In the genomic region with DNA sequence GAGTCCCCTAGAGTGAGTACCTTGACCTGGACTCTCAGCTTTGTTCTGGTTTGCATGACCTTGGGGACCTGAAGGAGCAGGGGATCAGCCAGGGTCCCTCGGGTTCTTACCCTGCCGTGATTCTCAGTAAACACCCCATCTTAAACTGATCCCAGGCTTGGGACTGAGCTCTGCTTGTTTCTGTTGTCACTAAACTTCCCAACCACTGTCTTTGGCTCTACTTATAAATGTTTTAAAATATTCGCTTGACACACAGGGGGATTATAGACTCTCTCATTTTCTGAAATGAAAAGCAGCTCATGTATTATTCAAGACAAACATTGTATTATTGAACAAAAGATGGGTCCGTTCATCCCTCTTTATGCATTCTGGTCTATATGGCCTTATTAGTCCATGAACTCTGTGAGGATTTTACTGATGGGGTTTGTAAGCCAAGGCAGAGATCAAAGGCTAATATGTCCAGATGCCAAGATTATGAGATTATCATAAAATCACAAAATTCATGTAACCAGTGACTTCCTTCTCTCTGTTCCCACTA, we compare ENCODE assay signal across 31 mouse cellular contexts.
A peak's percentile ranks its signal among the peaks of the same experiment; 100 is the strongest.
DNase-seq lines count a peak whose midpoint lies in the region; ATAC-seq lines count a peak whose summit lies in the region.
"Had no signal": no experiment of that assay in that cellular context is flagged by ENCODE, and none has a peak within 500 bp of the region (broad histone marks: within the 10 kb centered on the region; RNA-seq: fewer than 3 reads in every experiment).

No protein-coding gene starts in this region.

- H3K9ac ChIP-seq in forebrain, embryonic 14.5 days (ENCODE audit: low read length), result no peak overlapping the region
- H3K9ac ChIP-seq in forebrain, embryonic 15.5 days (replicated peaks), result no peak overlapping the region
- no peak overlapping the region for H3K9ac ChIP-seq in midbrain, embryonic 16.5 days (ENCODE audit: low read depth, low read length)
- no peak overlapping the region for H3K9ac ChIP-seq in midbrain, embryonic 12.5 days (replicated peaks)
- no peak overlapping the region for H3K9ac ChIP-seq in midbrain, embryonic 15.5 days
- H3K9ac ChIP-seq: embryonic facial prominence, embryonic 13.5 days; forebrain, embryonic 12.5 days; forebrain, postnatal 0 days; heart, embryonic 12.5 days; heart, embryonic 15.5 days; hindbrain, embryonic 12.5 days; hindbrain, embryonic 15.5 days; intestine, embryonic 15.5 days had no signal

- H3K4me1 ChIP-seq in forebrain, embryonic 14.5 days (ENCODE audit: control insufficient read depth, insufficient read depth, low read length), result no peaks in the 10 kb centered on the region
- H3K4me1 ChIP-seq in forebrain, embryonic 15.5 days, result no peaks in the 10 kb centered on the region
- H3K4me1 ChIP-seq in midbrain, embryonic 10.5 days, result peaks cover 25% of the 10 kb centered on the region
- peaks cover 7% of the 10 kb centered on the region; the same call in 1 of the 2 replicates for H3K4me1 ChIP-seq in midbrain, embryonic 16.5 days (ENCODE audit: control insufficient read depth, insufficient read depth, low read length)
- peaks cover 12% of the 10 kb centered on the region; the same call in 1 of the 2 replicates for H3K4me1 ChIP-seq in midbrain, embryonic 12.5 days
- H3K4me1 ChIP-seq in midbrain, embryonic 15.5 days, result peaks cover 7% of the 10 kb centered on the region
- H3K4me1 ChIP-seq: embryonic facial prominence, embryonic 10.5 days; embryonic facial prominence, embryonic 13.5 days; heart, embryonic 12.5 days; heart, embryonic 15.5 days; hindbrain, embryonic 15.5 days; intestine, embryonic 15.5 days had no signal

- 39% methylated on average over 4 of the region's 4 CpGs for WGBS in forebrain, embryonic 14.5 days
- WGBS in forebrain, embryonic 15.5 days, result 32% methylated on average over 4 of the region's 4 CpGs
- 51% methylated on average over 4 of the region's 4 CpGs for WGBS in midbrain, embryonic 10.5 days
- 13% methylated on average over 4 of the region's 4 CpGs for WGBS in midbrain, embryonic 16.5 days
- WGBS in midbrain, embryonic 12.5 days, result 12% methylated on average over 4 of the region's 4 CpGs
- 15% methylated on average over 4 of the region's 4 CpGs for WGBS in midbrain, embryonic 15.5 days

- no peak for ATAC-seq in forebrain, embryonic 14.5 days
- no peak for ATAC-seq in forebrain, embryonic 15.5 days (replicated peaks)
- ATAC-seq in midbrain, embryonic 16.5 days, result no peak
- ATAC-seq in midbrain, embryonic 12.5 days (ENCODE audit: low FRiP score, low read depth), result peak; percentile 79
- ATAC-seq in midbrain, embryonic 15.5 days (replicated peaks), result 0 out of 2 replicates have a peak, but pooled peaks have one; percentile 37
- ATAC-seq: forebrain, postnatal 0 days; intestine, embryonic 15.5 days; Patski had no signal

- no peaks in the 10 kb centered on the region for H3K36me3 ChIP-seq in forebrain, embryonic 14.5 days (ENCODE audit: control insufficient read depth, insufficient read depth, low read length)
- no peaks in the 10 kb centered on the region for H3K36me3 ChIP-seq in forebrain, embryonic 15.5 days
- no peaks in the 10 kb centered on the region for H3K36me3 ChIP-seq in midbrain, embryonic 10.5 days
- no peaks in the 10 kb centered on the region for H3K36me3 ChIP-seq in midbrain, embryonic 16.5 days (ENCODE audit: control insufficient read depth, insufficient read depth, low read length)
- no peaks in the 10 kb centered on the region for H3K36me3 ChIP-seq in midbrain, embryonic 12.5 days
- H3K36me3 ChIP-seq in midbrain, embryonic 15.5 days (replicated peaks), result no peaks in the 10 kb centered on the region
- H3K36me3 ChIP-seq: embryonic facial prominence, embryonic 10.5 days; embryonic facial prominence, embryonic 13.5 days; forebrain, embryonic 12.5 days; G1E; heart, embryonic 12.5 days; heart, embryonic 15.5 days; hindbrain, embryonic 12.5 days; hindbrain, embryonic 15.5 days; intestine, embryonic 15.5 days had no signal

- peak; percentile 6 for DNase-seq in forebrain, embryonic 14.5 days (ENCODE audit: low spot score)
- no peak for DNase-seq in midbrain, embryonic 10.5 days (ENCODE audit: low spot score)
- no peak for DNase-seq in embryo, embryonic 11 days
- DNase-seq: adrenal gland, postnatal 10 days; adrenal gland, postnatal 36 days; B cell, adult 2 months; cerebellum, adult 11 months; cerebellum, adult 2 months; cerebellum, adult 9-11 months; cerebellum, postnatal 25 days; forebrain, postnatal 0 days; gastrocnemius, adult 2 months; gastrocnemius, postnatal 14 days; heart, adult 18-20 months; heart, postnatal 10 days; heart, postnatal 4 days had no signal

- no peak overlapping the region for H3K27ac ChIP-seq in forebrain, embryonic 14.5 days (ENCODE audit: low read depth, low read length)
- H3K27ac ChIP-seq in forebrain, embryonic 15.5 days (replicated peaks), result no peak overlapping the region
- peak overlapping the region; percentile 28; the same call in 1 of the 2 replicates for H3K27ac ChIP-seq in midbrain, embryonic 10.5 days (replicated peaks)
- no peak overlapping the region for H3K27ac ChIP-seq in midbrain, embryonic 16.5 days (ENCODE audit: low read length)
- 0 out of 2 replicates have a peak overlapping the region, but pooled peaks have one; percentile 15 for H3K27ac ChIP-seq in midbrain, embryonic 12.5 days (replicated peaks)
- no peak overlapping the region for H3K27ac ChIP-seq in midbrain, embryonic 15.5 days
- H3K27ac ChIP-seq: embryonic facial prominence, embryonic 10.5 days; embryonic facial prominence, embryonic 13.5 days; forebrain, embryonic 12.5 days; gastrocnemius, adult 2 months; heart, embryonic 15.5 days; hindbrain, embryonic 12.5 days; hindbrain, embryonic 15.5 days; intestine, embryonic 15.5 days had no signal

- no peak overlapping the region for H3K4me3 ChIP-seq in forebrain, embryonic 14.5 days (ENCODE audit: low read depth, low read length)
- no peak overlapping the region for H3K4me3 ChIP-seq in forebrain, embryonic 15.5 days
- no peak overlapping the region for H3K4me3 ChIP-seq in midbrain, embryonic 10.5 days
- no peak overlapping the region for H3K4me3 ChIP-seq in midbrain, embryonic 16.5 days (ENCODE audit: low read depth, low read length)
- H3K4me3 ChIP-seq in midbrain, embryonic 12.5 days, result no peak overlapping the region
- H3K4me3 ChIP-seq in midbrain, embryonic 15.5 days, result no peak overlapping the region
- H3K4me3 ChIP-seq: embryonic facial prominence, embryonic 10.5 days; embryonic facial prominence, embryonic 13.5 days; forebrain, embryonic 12.5 days; gastrocnemius, adult 2 months; heart, embryonic 12.5 days; heart, embryonic 15.5 days; hindbrain, embryonic 12.5 days; hindbrain, embryonic 15.5 days; intestine, embryonic 15.5 days had no signal

- no peak overlapping the region for H3K4me2 ChIP-seq in forebrain, embryonic 14.5 days (ENCODE audit: low read length)
- H3K4me2 ChIP-seq in forebrain, embryonic 15.5 days (replicated peaks), result no peak overlapping the region
- H3K4me2 ChIP-seq in midbrain, embryonic 16.5 days (ENCODE audit: low read length), result no peak overlapping the region
- H3K4me2 ChIP-seq in midbrain, embryonic 12.5 days (replicated peaks), result no peak overlapping the region
- no peak overlapping the region for H3K4me2 ChIP-seq in midbrain, embryonic 15.5 days
- H3K4me2 ChIP-seq: embryonic facial prominence, embryonic 13.5 days; forebrain, embryonic 12.5 days; heart, embryonic 12.5 days; heart, embryonic 15.5 days; hindbrain, embryonic 12.5 days; hindbrain, embryonic 15.5 days; intestine, embryonic 15.5 days had no signal

- H3K27me3 ChIP-seq in forebrain, embryonic 14.5 days (replicated peaks; ENCODE audit: control insufficient read depth, insufficient read depth, low read length), result no peaks in the 10 kb centered on the region
- no peaks in the 10 kb centered on the region for H3K27me3 ChIP-seq in forebrain, embryonic 15.5 days
- peaks cover 16% of the 10 kb centered on the region; the same call in 1 of the 2 replicates for H3K27me3 ChIP-seq in midbrain, embryonic 10.5 days (ENCODE audit: low read depth, poor library complexity, severe bottlenecking)
- no peaks in the 10 kb centered on the region for H3K27me3 ChIP-seq in midbrain, embryonic 16.5 days (ENCODE audit: control insufficient read depth, insufficient read depth, low read depth, low read length)
- H3K27me3 ChIP-seq in midbrain, embryonic 12.5 days, result peaks cover 4% of the 10 kb centered on the region; the same call in 1 of the 2 replicates
- no peaks in the 10 kb centered on the region for H3K27me3 ChIP-seq in midbrain, embryonic 15.5 days (replicated peaks)
- H3K27me3 ChIP-seq: CH12.LX; embryonic facial prominence, embryonic 13.5 days; forebrain, embryonic 12.5 days; heart, embryonic 12.5 days; heart, embryonic 15.5 days; hindbrain, embryonic 12.5 days; hindbrain, embryonic 15.5 days; intestine, embryonic 15.5 days; Patski had no signal

- H3K9me3 ChIP-seq in forebrain, embryonic 14.5 days (replicated peaks; ENCODE audit: control insufficient read depth, low read length), result no peaks in the 10 kb centered on the region
- H3K9me3 ChIP-seq in forebrain, embryonic 15.5 days, result no peaks in the 10 kb centered on the region
- no peaks in the 10 kb centered on the region for H3K9me3 ChIP-seq in midbrain, embryonic 10.5 days (replicated peaks)
- H3K9me3 ChIP-seq in midbrain, embryonic 16.5 days (replicated peaks; ENCODE audit: control insufficient read depth, low read length, poor library complexity, severe bottlenecking), result no peaks in the 10 kb centered on the region
- H3K9me3 ChIP-seq in midbrain, embryonic 12.5 days, result no peaks in the 10 kb centered on the region
- H3K9me3 ChIP-seq in midbrain, embryonic 15.5 days, result no peaks in the 10 kb centered on the region
- H3K9me3 ChIP-seq: embryonic facial prominence, embryonic 10.5 days; embryonic facial prominence, embryonic 13.5 days; forebrain, embryonic 12.5 days; G1E; heart, embryonic 12.5 days; heart, embryonic 15.5 days; hindbrain, embryonic 12.5 days; hindbrain, embryonic 15.5 days; intestine, embryonic 15.5 days had no signal

Comparison
In these comparisons a context has a peak if more than half of its experiments do, and no peak if none do; other contexts are left out.
1. ATAC-seq: peak in midbrain, embryonic 12.5 days (single experiment) and midbrain, embryonic 15.5 days (single experiment); none in forebrain, embryonic 14.5 days (single experiment), forebrain, embryonic 15.5 days (single experiment) and midbrain, embryonic 16.5 days (single experiment).
2. H3K27ac ChIP-seq: peak in midbrain, embryonic 10.5 days (single experiment) and midbrain, embryonic 12.5 days (single experiment); none in forebrain, embryonic 14.5 days (single experiment), forebrain, embryonic 15.5 days (single experiment), midbrain, embryonic 16.5 days (single experiment) and midbrain, embryonic 15.5 days (single experiment).